Mouse (Mus musculus): ENCODE data around the gene Ptpra. TPM values are rescaled to one million over a fixed set of nuclear protein-coding genes. Genes with fewer than 3 reads are reported as not detected.

Ptpra gene
- polyA plus RNA-seq, 1 experiment from 2014 or later: 164 TPM

GRCm38 (mm10) chr2:130540266-130540665 lies 90.2 kb downstream of the Ptpra start:
- no peak overlapping the region for H3K27ac ChIP-seq (ENCODE audit: low read depth, low read length)
- peaks cover 64% of the 10 kb centered on the region for H3K36me3 ChIP-seq (ENCODE audit: control insufficient read depth, insufficient read depth, low read length)
- no peaks in the 10 kb centered on the region for H3K27me3 ChIP-seq (ENCODE audit: control insufficient read depth, insufficient read depth, low read length)
- H3K9me3 ChIP-seq (ENCODE audit: control insufficient read depth, low read length): no peaks in the 10 kb centered on the region
- no peak overlapping the region for H3K4me2 ChIP-seq (ENCODE audit: low read depth, low read length)
- no peak overlapping the region for H3K4me3 ChIP-seq (ENCODE audit: low read depth, low read length)
- 91% methylated on average over 9 of the region's 9 CpGs for WGBS
- no peak for ATAC-seq (ENCODE audit: low read depth)
- no peaks in the 10 kb centered on the region for H3K4me1 ChIP-seq (ENCODE audit: control insufficient read depth, insufficient read depth, low read length)
- H3K9ac ChIP-seq (replicated peaks; ENCODE audit: low read depth, low read length): no peak overlapping the region

- no peak overlapping the region for H3K4me2 ChIP-seq (ENCODE audit: low read depth, low read length)
- H3K9me3 ChIP-seq (ENCODE audit: control insufficient read depth, low read length): no peaks in the 10 kb centered on the region
- H3K4me3 ChIP-seq (ENCODE audit: low read depth, low read length): no peak overlapping the region
- no peaks in the 10 kb centered on the region for H3K4me1 ChIP-seq (ENCODE audit: control insufficient read depth, insufficient read depth, low read length)
- H3K27me3 ChIP-seq (ENCODE audit: control insufficient read depth, insufficient read depth, low read length): no peaks in the 10 kb centered on the region
- WGBS: 93% methylated on average over 8 of the region's 8 CpGs
- no peak overlapping the region for H3K9ac ChIP-seq (replicated peaks; ENCODE audit: low read depth, low read length)
- no peak overlapping the region for H3K27ac ChIP-seq (ENCODE audit: low read depth, low read length)
- peaks cover 62% of the 10 kb centered on the region for H3K36me3 ChIP-seq (ENCODE audit: control insufficient read depth, insufficient read depth, low read length)
- no peak for ATAC-seq (ENCODE audit: low read depth)
Measured at GRCm38 (mm10) chr2:130546957-130547356, 96.9 kb downstream of the Ptpra start.

- Histone ChIP-seq H3K27ac (ENCODE audit: low read depth, low read length) (no peak overlapping the region), H3K4me1 (ENCODE audit: control insufficient read depth, insufficient read depth, low read length) (no peaks in the 10 kb centered on the region), H3K4me3 (ENCODE audit: low read depth, low read length) (no peak overlapping the region), H3K4me2 (ENCODE audit: low read depth, low read length) (no peak overlapping the region), H3K9me3 (ENCODE audit: control insufficient read depth, low read length) (no peaks in the 10 kb centered on the region), H3K36me3 (ENCODE audit: control insufficient read depth, insufficient read depth, low read length) (peaks cover 56% of the 10 kb centered on the region), H3K27me3 (ENCODE audit: control insufficient read depth, insufficient read depth, low read length) (no peaks in the 10 kb centered on the region), H3K9ac (replicated peaks; ENCODE audit: low read depth, low read length) (no peak overlapping the region)
- 92% methylated on average over 7 of the region's 7 CpGs for WGBS
- no peak for ATAC-seq (ENCODE audit: low read depth)
Measured at GRCm38 (mm10) chr2:130554841-130555240, 104.8 kb downstream of the Ptpra start.

- Histone ChIP-seq H3K4me3 (ENCODE audit: low read depth, low read length) (no peak overlapping the region), H3K4me1 (ENCODE audit: control insufficient read depth, insufficient read depth, low read length) (no peaks in the 10 kb centered on the region), H3K9ac (replicated peaks; ENCODE audit: low read depth, low read length) (no peak overlapping the region), H3K27me3 (ENCODE audit: control insufficient read depth, insufficient read depth, low read length) (no peaks in the 10 kb centered on the region), H3K4me2 (ENCODE audit: low read depth, low read length) (no peak overlapping the region), H3K27ac (ENCODE audit: low read depth, low read length) (no peak overlapping the region), H3K9me3 (ENCODE audit: control insufficient read depth, low read length) (no peaks in the 10 kb centered on the region), H3K36me3 (ENCODE audit: control insufficient read depth, insufficient read depth, low read length) (peaks cover 43% of the 10 kb centered on the region)
- no peak for ATAC-seq (ENCODE audit: low read depth)
- WGBS: 86% methylated on average over 1 of the region's 1 CpGs
Measured at GRCm38 (mm10) chr2:130556292-130556691, 106.2 kb downstream of the Ptpra start.

GRCm38 (mm10) chr2:130557462-130557861 lies 107.4 kb downstream of the Ptpra start:
- no peak overlapping the region for H3K27ac ChIP-seq (ENCODE audit: low read depth, low read length)
- no peaks in the 10 kb centered on the region for H3K9me3 ChIP-seq (ENCODE audit: control insufficient read depth, low read length)
- H3K4me3 ChIP-seq (ENCODE audit: low read depth, low read length): no peak overlapping the region
- H3K9ac ChIP-seq (replicated peaks; ENCODE audit: low read depth, low read length): no peak overlapping the region
- no peaks in the 10 kb centered on the region for H3K4me1 ChIP-seq (ENCODE audit: control insufficient read depth, insufficient read depth, low read length)
- H3K27me3 ChIP-seq (ENCODE audit: control insufficient read depth, insufficient read depth, low read length): no peaks in the 10 kb centered on the region
- H3K4me2 ChIP-seq (ENCODE audit: low read depth, low read length): no peak overlapping the region
- WGBS: 96% methylated on average over 2 of the region's 2 CpGs
- ATAC-seq (ENCODE audit: low read depth): no peak
- H3K36me3 ChIP-seq (ENCODE audit: control insufficient read depth, insufficient read depth, low read length): peaks cover 34% of the 10 kb centered on the region

- no peaks in the 10 kb centered on the region for H3K27me3 ChIP-seq (ENCODE audit: control insufficient read depth, insufficient read depth, low read length)
- 83% methylated on average over 2 of the region's 2 CpGs for WGBS
- no peak overlapping the region for H3K27ac ChIP-seq (ENCODE audit: low read depth, low read length)
- no peak for ATAC-seq (ENCODE audit: low read depth)
- H3K4me1 ChIP-seq (ENCODE audit: control insufficient read depth, insufficient read depth, low read length): no peaks in the 10 kb centered on the region
- peaks cover 28% of the 10 kb centered on the region for H3K36me3 ChIP-seq (ENCODE audit: control insufficient read depth, insufficient read depth, low read length)
- no peaks in the 10 kb centered on the region for H3K9me3 ChIP-seq (ENCODE audit: control insufficient read depth, low read length)
- no peak overlapping the region for H3K4me2 ChIP-seq (ENCODE audit: low read depth, low read length)
- H3K9ac ChIP-seq (replicated peaks; ENCODE audit: low read depth, low read length): no peak overlapping the region
- no peak overlapping the region for H3K4me3 ChIP-seq (ENCODE audit: low read depth, low read length)
Measured at GRCm38 (mm10) chr2:130558015-130558414, 107.9 kb downstream of the Ptpra start.

GRCm38 (mm10) chr2:130563212-130564055 lies 113.4 kb downstream of the Ptpra start, which contains the start of gene Mrps26:
TSS of gene Mrps26 (plus strand) at chr2:130563742.
- peak; percentile 99 for ATAC-seq (ENCODE audit: low read depth)
- Histone ChIP-seq H3K27me3 (ENCODE audit: control insufficient read depth, insufficient read depth, low read length) (no peaks in the 10 kb centered on the region), H3K36me3 (ENCODE audit: control insufficient read depth, insufficient read depth, low read length) (peaks cover 12% of the 10 kb centered on the region), H3K4me2 (ENCODE audit: low read depth, low read length) (peak within 1 kb of the TSS; percentile 73), H3K4me1 (ENCODE audit: control insufficient read depth, insufficient read depth, low read length) (peaks cover 9% of the 10 kb centered on the region), H3K9me3 (ENCODE audit: control insufficient read depth, low read length) (no peaks in the 10 kb centered on the region), H3K4me3 (ENCODE audit: low read depth, low read length) (peak within 1 kb of the TSS; percentile 91), H3K27ac (ENCODE audit: low read depth, low read length) (peak within 1 kb of the TSS; percentile 48), H3K9ac (replicated peaks; ENCODE audit: low read depth, low read length) (peak within 1 kb of the TSS; percentile 86)
- 1% methylated on average over 61 of the region's 61 CpGs for WGBS

GRCm38 (mm10) chr2:130564063-130564462 lies 114.0 kb downstream of the Ptpra start:
- H3K4me1 ChIP-seq (ENCODE audit: control insufficient read depth, insufficient read depth, low read length): peaks cover 9% of the 10 kb centered on the region
- peak overlapping the region; percentile 86 for H3K9ac ChIP-seq (replicated peaks; ENCODE audit: low read depth, low read length)
- H3K36me3 ChIP-seq (ENCODE audit: control insufficient read depth, insufficient read depth, low read length): peaks cover 12% of the 10 kb centered on the region
- H3K27ac ChIP-seq (ENCODE audit: low read depth, low read length): no peak overlapping the region
- H3K4me2 ChIP-seq (ENCODE audit: low read depth, low read length): peak overlapping the region; percentile 73
- WGBS: 0% methylated on average over 22 of the region's 23 CpGs
- peak; percentile 18 for ATAC-seq (ENCODE audit: low read depth)
- H3K27me3 ChIP-seq (ENCODE audit: control insufficient read depth, insufficient read depth, low read length): no peaks in the 10 kb centered on the region
- H3K9me3 ChIP-seq (ENCODE audit: control insufficient read depth, low read length): no peaks in the 10 kb centered on the region
- H3K4me3 ChIP-seq (ENCODE audit: low read depth, low read length): peak overlapping the region; percentile 91

GRCm38 (mm10) chr2:130564983-130565382 lies 114.9 kb downstream of the Ptpra start:
- H3K9ac ChIP-seq (replicated peaks; ENCODE audit: low read depth, low read length): no peak overlapping the region
- peaks cover 9% of the 10 kb centered on the region for H3K4me1 ChIP-seq (ENCODE audit: control insufficient read depth, insufficient read depth, low read length)
- H3K4me2 ChIP-seq (ENCODE audit: low read depth, low read length): peak overlapping the region; percentile 73; the same call in 1 of the 2 replicates
- peaks cover 12% of the 10 kb centered on the region for H3K36me3 ChIP-seq (ENCODE audit: control insufficient read depth, insufficient read depth, low read length)
- 87% methylated on average over 8 of the region's 8 CpGs for WGBS
- no peaks in the 10 kb centered on the region for H3K9me3 ChIP-seq (ENCODE audit: control insufficient read depth, low read length)
- no peak for ATAC-seq (ENCODE audit: low read depth)
- no peaks in the 10 kb centered on the region for H3K27me3 ChIP-seq (ENCODE audit: control insufficient read depth, insufficient read depth, low read length)
- H3K4me3 ChIP-seq (ENCODE audit: low read depth, low read length): peak overlapping the region; percentile 91; the same call in 1 of the 2 replicates
- no peak overlapping the region for H3K27ac ChIP-seq (ENCODE audit: low read depth, low read length)
